Mouse (Mus musculus) G1E (cell line): ENCODE measurements around the gene Wdr12. TPM values are rescaled to one million over a fixed set of nuclear protein-coding genes. Genes with fewer than 3 reads are reported as not detected.
"Not testable (repeated sequence)": the region's sequence is repeated elsewhere in the genome, so short reads cannot be mapped to it uniquely, and the experiment has no call there.

Experiments used
- ATAC-seq: 2 replicates; pipeline ENCODE4 v1.8.0; 2016; ENCODE audit warnings: mild to moderate bottlenecking; ENCODE audit not compliant: insufficient number of reproducible peaks, poor library complexity, low FRiP score, severe bottlenecking; ENCODE audit errors: extremely low read depth
- DNase-seq: peaks from one replicate; pipeline ENCODE4 v3.0.0; 2012; ENCODE audit warnings: low spot score
- H3K27me3 ChIP-seq: 2 replicates; pipeline ENCODE4 v1.6.1; 2012; ENCODE audit warnings: mild to moderate bottlenecking, low read length, inconsistent platforms; ENCODE audit not compliant: insufficient read depth
- H3K36me3 ChIP-seq: replicated peaks from 2 replicates; pipeline ENCODE3; 2012; ENCODE audit warnings: mild to moderate bottlenecking, inconsistent platforms
- H3K4me1 ChIP-seq: 2 replicates; pipeline ENCODE4 v1.6.1; 2012; ENCODE audit warnings: low read depth, low read length, inconsistent platforms, mixed read lengths; ENCODE audit not compliant: insufficient read depth
- H3K4me3 ChIP-seq: 2 replicates; pipeline ENCODE4 v1.5.1; 2012; ENCODE audit warnings: low read depth, mild to moderate bottlenecking, inconsistent platforms, low read length, moderate library complexity, mixed read lengths
- H3K9me3 ChIP-seq: replicated peaks from 2 replicates; pipeline ENCODE4 v1.6.1; 2012; ENCODE audit warnings: inconsistent platforms
- CTCF ChIP-seq: IDR thresholded peaks from 2 replicates; pipeline ENCODE4 v1.5.1; 2012; ENCODE audit warnings: low read depth, low read length, inconsistent platforms, mixed read lengths
- GATA1 ChIP-seq: IDR thresholded peaks from 2 replicates; pipeline ENCODE4 v1.6.1; 2012; ENCODE audit warnings: borderline replicate concordance, low read length, inconsistent platforms, mixed read lengths
- GATA2 ChIP-seq: IDR thresholded peaks from 2 replicates; pipeline ENCODE4 v1.6.1; 2012; ENCODE audit warnings: low read depth, low read length, inconsistent platforms, borderline replicate concordance
- POLR2AphosphoS5 ChIP-seq: IDR thresholded peaks from 2 replicates; pipeline ENCODE4 v1.6.1; 2012; ENCODE audit warnings: low read depth, low read length, inconsistent platforms; ENCODE audit not compliant: insufficient replicate concordance
- TAL1 ChIP-seq: conservative IDR thresholded peaks from 2 replicates; pipeline ENCODE4 v1.6.1; 2012; ENCODE audit warnings: low read depth, low read length, inconsistent platforms, mixed read lengths
- polyA plus RNA-seq: library from polyadenylated mRNA; stranded (reverse); fragments of >175 nt; gene quantifications from 2 replicates; pipeline ENCODE4 v1.2.3, GENCODE M21; 2012
- total RNA-seq, 2 experiments: library from RNA; stranded (forward) in 1 of 2; stranded (reverse) in 1 of 2; fragments of 200-1000 nt in 1 of 2; fragments of >200 nt in 1 of 2; fragmentation: Nextera tagmentation in 1 of 2; gene quantifications; 2 replicates each; pipeline ENCODE4 v1.2.3; 2014 to 2017

Wdr12 gene
- total and polyA plus RNA-seq, 3 experiments: 4.7 to 174 (median 133) TPM

GRCm38 (mm10) chr1:60096572-60097276 is 1.7 kb downstream of the Wdr12 start:
- Histone ChIP-seq H3K4me3 (peak overlapping the region; percentile 86), H3K4me1 (peaks cover 37% of the 10 kb centered on the region), H3K27me3 (no peaks in the 10 kb centered on the region), H3K36me3 (peaks cover 39% of the 10 kb centered on the region), H3K9me3 (no peaks in the 10 kb centered on the region)
- ATAC-seq (peak; percentile 41; the same call in 1 of the 2 replicates), DNase-seq (peak; percentile 69)
- no peak for TF ChIP-seq TAL1
- no peak for TF ChIP-seq GATA1
- TF ChIP-seq POLR2AphosphoS5: no peak
- TF ChIP-seq GATA2: no peak
- TF ChIP-seq CTCF: no peak

GRCm38 (mm10) chr1:60076411-60076810 is 22.0 kb downstream of the Wdr12 start:
- Histone ChIP-seq H3K9me3 (no peaks in the 10 kb centered on the region), H3K27me3 (no peaks in the 10 kb centered on the region), H3K4me1 (peaks cover 16% of the 10 kb centered on the region), H3K4me3 (no peak overlapping the region), H3K36me3 (peaks cover 70% of the 10 kb centered on the region)
- DNase-seq (no peak), ATAC-seq (no peak)
- TF ChIP-seq GATA1 (no peak), CTCF (no peak), GATA2 (no peak), POLR2AphosphoS5 (no peak), TAL1 (no peak)

GRCm38 (mm10) chr1:60075590-60075989 is 22.9 kb downstream of the Wdr12 start:
- Histone ChIP-seq H3K4me1 (peaks cover 21% of the 10 kb centered on the region), H3K4me3 (no peak overlapping the region), H3K27me3 (no peaks in the 10 kb centered on the region), H3K9me3 (no peaks in the 10 kb centered on the region), H3K36me3 (peaks cover 68% of the 10 kb centered on the region)
- TF ChIP-seq GATA2: no peak
- no peak for TF ChIP-seq TAL1
- no peak for TF ChIP-seq CTCF
- DNase-seq (no peak), ATAC-seq (no peak)

GRCm38 (mm10) chr1:60074935-60075334 is 23.5 kb downstream of the Wdr12 start:
- H3K4me1 ChIP-seq: peaks cover 24% of the 10 kb centered on the region
- no peak for DNase-seq
- H3K27me3 ChIP-seq: no peaks in the 10 kb centered on the region
- TF ChIP-seq GATA1 (no peak), GATA2 (no peak), POLR2AphosphoS5 (no peak), TAL1 (no peak), CTCF (no peak)
- no peak for ATAC-seq
- H3K36me3 ChIP-seq: peaks cover 62% of the 10 kb centered on the region
- H3K4me3 ChIP-seq: no peak overlapping the region
- no peaks in the 10 kb centered on the region for H3K9me3 ChIP-seq

- Histone ChIP-seq H3K36me3 (peaks cover 22% of the 10 kb centered on the region), H3K4me1 (peaks cover 18% of the 10 kb centered on the region)
- H3K4me3 ChIP-seq, H3K9me3 ChIP-seq, DNase-seq, H3K27me3 ChIP-seq: not testable (repeated sequence)
- ATAC-seq: peak; percentile 60
Measured at GRCm38 (mm10) chr1:60070725-60071124, 27.7 kb downstream of the Wdr12 start.

- ATAC-seq (no peak), DNase-seq (no peak)
- Histone ChIP-seq H3K9me3 (no peaks in the 10 kb centered on the region), H3K36me3 (no peaks in the 10 kb centered on the region), H3K4me1 (peaks cover 6% of the 10 kb centered on the region; the same call in 1 of the 2 replicates), H3K4me3 (no peak overlapping the region), H3K27me3 (no peaks in the 10 kb centered on the region)
- TF ChIP-seq CTCF (no peak), TAL1 (no peak), GATA2 (no peak), POLR2AphosphoS5 (no peak), GATA1 (no peak)
Measured at GRCm38 (mm10) chr1:60056310-60056709, 42.1 kb downstream of the Wdr12 start.
